Mouse (Mus musculus) ES-Bruce4 (cell line): Measurements from ENCODE around the gene Uaca.

ENCODE experiments used
- CTCF ChIP-seq: IDR thresholded peaks from one replicate; pipeline ENCODE4 v1.8.1; 2011; ENCODE audit warnings: low read depth, low read length
- POLR2A ChIP-seq: IDR thresholded peaks from one replicate; pipeline ENCODE4 v1.8.1; 2011; ENCODE audit warnings: low read length; ENCODE audit not compliant: insufficient read depth

DNA sequence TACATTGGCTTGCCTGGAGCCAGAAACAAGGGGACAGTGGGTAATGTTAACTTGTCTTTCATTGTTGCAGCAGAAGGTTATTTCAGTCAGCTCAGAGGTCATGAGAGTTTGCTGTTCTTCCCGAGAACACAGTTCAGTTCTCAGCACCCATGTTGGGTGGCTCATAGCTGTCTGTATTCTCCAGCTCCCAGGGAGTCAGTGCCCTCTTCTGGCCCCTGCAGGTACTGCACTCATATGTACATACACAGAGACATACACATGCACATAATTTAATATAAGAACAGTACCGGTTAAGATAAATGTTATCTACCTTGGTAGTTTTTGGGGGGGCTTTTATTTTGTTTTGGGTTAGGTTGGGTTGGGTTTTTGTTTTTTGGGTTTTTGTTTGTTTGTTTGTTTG lies 45.2 kb upstream of the Uaca start:
- TF ChIP-seq POLR2A (no peak), CTCF (peak; percentile 44)
